Mouse (Mus musculus): ENCODE results near the gene Cep164.

DNA sequence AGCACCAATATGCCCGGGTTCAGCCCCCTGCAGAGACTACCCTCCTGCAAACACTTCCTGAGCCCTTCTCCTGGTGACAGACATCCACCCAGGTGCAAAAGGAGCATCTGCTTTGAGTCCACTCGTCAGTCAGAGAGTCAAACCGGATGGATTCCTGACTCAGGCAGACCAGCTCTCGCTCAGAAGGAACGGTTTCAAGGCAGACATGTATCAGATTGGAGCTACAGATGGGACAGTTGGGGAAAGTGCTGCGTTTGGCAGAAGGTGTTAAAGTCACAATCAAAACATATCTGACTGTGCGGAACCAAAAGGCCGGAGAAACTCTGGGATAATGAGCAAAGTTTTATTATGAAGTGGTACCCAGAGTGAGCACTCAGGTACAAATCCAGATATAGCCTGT, 29.1 kb downstream of the Cep164 start:
- TF ChIP-seq CTCF (IDR thresholded peaks at IDR 0.05): no peak
- no peak for TF ChIP-seq EP300 (IDR thresholded peaks at IDR 0.05)

All from lung, postnatal 0 days (tissue).